Mouse (Mus musculus) liver, embryonic 14.5 days (tissue): ENCODE measurements at regions not wholly inside any gene's neighbourhood (a gene's known extent, or its start where the extent isn't known, plus 50 kb on each side); places are given as distances from the start of the nearest gene placed in this dataset.

Experiments
- CTCF ChIP-seq: IDR thresholded peaks from 2 replicates; pipeline ENCODE4 v1.5.1; 2016; ENCODE audit warnings: antibody characterized with exemption, low read depth, control low read depth
- EP300 ChIP-seq: IDR thresholded peaks from 2 replicates; pipeline ENCODE4 v1.6.1; 2016; ENCODE audit warnings: antibody characterized with exemption, low read depth

- TF ChIP-seq EP300 (no peak), CTCF (no peak)
Observed at GRCm38 (mm10) chr10:23542712-23543111, 192.1 kb upstream of the Eya4 start.
